Mouse (Mus musculus) hindbrain, embryonic 15.5 days (tissue): ENCODE measurements at regions not wholly inside any gene's neighbourhood (a gene's known extent, or its start where the extent isn't known, plus 50 kb on each side); places are given as distances from the start of the nearest gene placed in this dataset.
"Not testable (repeated sequence)": the region's sequence is repeated elsewhere in the genome, so short reads cannot be mapped to it uniquely, and the experiment has no call there.

Experiments
- ATAC-seq: fragments of 200-750 bp; cut with Nextera tagmentation; 2 replicates; pipeline ENCODE4 v1.8.0; 2017; ENCODE audit warnings: low read depth, moderate number of reproducible peaks, moderate TSS enrichment; ENCODE audit not compliant: low FRiP score
- H3K27ac ChIP-seq: fragments of 300-500 bp; sonication (generic); replicated peaks from 2 replicates; pipeline ENCODE4 v1.5.1; 2015; ENCODE audit warnings: mild to moderate bottlenecking, inconsistent platforms
- H3K27me3 ChIP-seq: fragments of 300-500 bp; sonication (generic); 2 replicates; pipeline ENCODE4 v1.6.1; 2015; ENCODE audit warnings: control low read depth, inconsistent platforms
- H3K36me3 ChIP-seq: fragments of 300-500 bp; sonication (generic); 2 replicates; pipeline ENCODE4 v1.6.1; 2015; ENCODE audit warnings: control low read depth, inconsistent platforms
- H3K4me1 ChIP-seq: fragments of 300-500 bp; sonication (generic); replicated peaks from 2 replicates; pipeline ENCODE4 v1.6.1; 2015; ENCODE audit warnings: control low read depth, inconsistent platforms
- H3K4me2 ChIP-seq: fragments of 300-500 bp; sonication (generic); 2 replicates; pipeline ENCODE4 v1.6.1; 2015; ENCODE audit warnings: moderate library complexity, mild to moderate bottlenecking, inconsistent platforms
- H3K4me3 ChIP-seq: fragments of 300-500 bp; sonication (generic); 2 replicates; pipeline ENCODE4 v1.5.1; 2015; ENCODE audit warnings: mild to moderate bottlenecking, inconsistent platforms
- H3K9ac ChIP-seq: fragments of 300-500 bp; sonication (generic); 2 replicates; pipeline ENCODE4 v1.6.1; 2015; ENCODE audit warnings: inconsistent platforms
- H3K9me3 ChIP-seq: fragments of 300-500 bp; sonication (generic); 2 replicates; pipeline ENCODE4 v1.6.1; 2016; ENCODE audit warnings: control low read depth, inconsistent platforms
- whole genome bisulfite sequencing: fragments of 180-500 bp; shearing (Covaris S2); methylation state at CpG from one replicate; pipeline ENCODE4 v1.1.7; 2015; 5-methylcytosine and 5-hydroxymethylcytosine counted together

DNA sequence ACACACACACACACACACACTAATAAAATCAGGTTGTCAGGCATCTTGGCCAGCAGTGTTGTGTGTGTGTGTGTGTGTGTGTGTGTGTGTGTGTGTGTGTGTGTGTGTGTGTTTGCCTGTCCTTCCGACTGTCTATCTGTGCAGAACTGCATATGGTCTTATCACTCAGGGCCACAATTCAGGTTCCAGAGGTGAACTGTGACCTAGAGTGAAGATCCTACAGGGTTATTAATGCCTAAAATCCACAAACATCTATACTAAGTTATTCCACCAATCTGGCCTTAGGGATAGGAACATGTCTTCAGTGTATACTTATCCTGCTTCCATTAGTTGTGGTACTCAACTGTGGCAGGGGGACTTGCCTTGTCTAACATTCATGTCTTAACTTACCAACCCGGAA is 96.7 kb downstream of the Zfp369 start:
- not testable (repeated sequence) for H3K27ac ChIP-seq, H3K4me3 ChIP-seq, H3K36me3 ChIP-seq, ATAC-seq, H3K27me3 ChIP-seq, H3K4me1 ChIP-seq, H3K9ac ChIP-seq, H3K4me2 ChIP-seq, H3K9me3 ChIP-seq
- 100% methylated on average over 1 of the region's 2 CpGs for WGBS

- ATAC-seq, result not testable (repeated sequence)
- 49% methylated on average over 21 of the region's 21 CpGs for WGBS
Observed at GRCm38 (mm10) chr13:65379411-65379810, 100.8 kb downstream of the Zfp369 start.

GRCm38 (mm10) chr13:65414990-65415389 is 97.5 kb upstream of the Gm10139 start:
- not testable (repeated sequence) for H3K4me3 ChIP-seq, H3K4me1 ChIP-seq, H3K4me2 ChIP-seq, H3K27ac ChIP-seq, H3K36me3 ChIP-seq, H3K27me3 ChIP-seq, H3K9ac ChIP-seq, H3K9me3 ChIP-seq, ATAC-seq
- 69% methylated on average over 4 of the region's 4 CpGs for WGBS

More at GRCm38 (mm10) chr13:65379411-65379810, 100.8 kb downstream of the Zfp369 start:
- not testable (repeated sequence) for H3K27me3 ChIP-seq, H3K27ac ChIP-seq, H3K36me3 ChIP-seq, H3K4me2 ChIP-seq, H3K9ac ChIP-seq, H3K9me3 ChIP-seq, H3K4me3 ChIP-seq, H3K4me1 ChIP-seq

- 8% methylated on average over 26 of the region's 28 CpGs for WGBS
- not testable (repeated sequence) for H3K9ac ChIP-seq, H3K9me3 ChIP-seq, ATAC-seq, H3K36me3 ChIP-seq, H3K27ac ChIP-seq, H3K4me1 ChIP-seq, H3K27me3 ChIP-seq
- peak overlapping the region; percentile 29 for H3K4me3 ChIP-seq
- H3K4me2 ChIP-seq, result peak overlapping the region; percentile 19; the same call in 1 of the 2 replicates
Observed at GRCm38 (mm10) chr13:65420201-65420600, 92.3 kb upstream of the Gm10139 start.
